1 mouse cellular context compared by ENCODE assay signal in the genomic region with DNA sequence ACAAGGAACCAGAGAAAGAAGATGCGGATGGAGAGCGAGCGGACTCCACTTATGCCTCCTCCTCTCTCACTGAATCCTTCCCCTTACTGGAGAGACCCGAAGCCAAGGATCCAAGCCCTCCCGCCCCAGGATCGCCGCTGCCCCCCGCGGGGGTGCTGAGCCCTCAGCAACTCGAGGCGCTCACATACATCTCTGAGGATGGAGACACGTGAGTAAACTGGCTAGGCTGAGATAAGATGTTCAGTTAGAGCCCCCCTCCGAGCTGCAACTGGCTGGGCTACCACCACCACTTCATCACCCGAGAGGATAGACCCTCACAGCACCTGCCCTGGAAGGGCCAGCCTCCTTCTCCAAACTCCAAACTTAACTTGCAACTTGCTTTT.
TF ChIP-seq lines count a peak whose summit lies in the region.

No protein-coding gene starts in this region.

TF ChIP-seq in MEL, 35 proteins besides CTCF, POLR2A, EP300 and RAD21 (continued from another document):
- TF ChIP-seq GATA1 (IDR thresholded peaks at IDR 0.05; ENCODE audit: low read depth, low read length) = 0 out of 2 replicates have a peak, but pooled peaks have one; percentile 6
- peak; percentile 69; the same call in 1 of the 2 replicates for TF ChIP-seq MAZ (IDR thresholded peaks at IDR 0.05; ENCODE audit: low read depth, low read length)
- TF ChIP-seq TCF12 (IDR thresholded peaks at IDR 0.05; ENCODE audit: low read depth, low read length) = 0 out of 2 replicates have a peak, but pooled peaks have one; percentile 11
- 0 out of 2 replicates have a peak, but pooled peaks have one; percentile 51 for TF ChIP-seq MXI1 (IDR thresholded peaks at IDR 0.05; ENCODE audit: low read depth, low read length)
- no peak for TF ChIP-seq KAT2A (conservative IDR thresholded peaks at IDR 0.05; ENCODE audit: low read depth, low read length)
- TF ChIP-seq BHLHE40 (IDR thresholded peaks at IDR 0.05; ENCODE audit: borderline replicate concordance, low read depth, low read length) = peak; percentile 90
- TF ChIP-seq ETS1 (IDR thresholded peaks at IDR 0.05; ENCODE audit: low read depth, low read length) = 0 out of 2 replicates have a peak, but pooled peaks have one; percentile 12
- TF ChIP-seq ZC3H11A (IDR thresholded peaks at IDR 0.05; ENCODE audit: low read depth, low read length) = no peak
- TF ChIP-seq E2F4 (IDR thresholded peaks at IDR 0.05; ENCODE audit: borderline replicate concordance, low read depth, low read length) = no peak
- TF ChIP-seq UBTF (IDR thresholded peaks at IDR 0.05; ENCODE audit: borderline replicate concordance, insufficient read depth, low read depth, low read length) = no peak
- TF ChIP-seq POLR2AphosphoS2 (IDR thresholded peaks at IDR 0.05; ENCODE audit: low read length) = no peak
- no peak for TF ChIP-seq SMC3 (IDR thresholded peaks at IDR 0.05; ENCODE audit: low read depth, low read length)
- TF ChIP-seq ZKSCAN1 (IDR thresholded peaks at IDR 0.05; ENCODE audit: low read depth, low read length) = no peak
- no peak for TF ChIP-seq CHD2 (IDR thresholded peaks at IDR 0.05; ENCODE audit: low read length)
- no peak for TF ChIP-seq ELF1 (IDR thresholded peaks at IDR 0.05; ENCODE audit: low read depth, low read length)
- TF ChIP-seq USF2 (IDR thresholded peaks at IDR 0.05; ENCODE audit: borderline replicate concordance in 1 of 2, insufficient read depth in 1 of 2, low read depth in 1 of 2, low read length in 2 of 2) = no peak
- no peak for TF ChIP-seq RCOR1 (IDR thresholded peaks at IDR 0.05; ENCODE audit: low read depth, low read length)
- TF ChIP-seq SIN3A (IDR thresholded peaks at IDR 0.05; ENCODE audit: low read length) = no peak
- no peak for TF ChIP-seq TBP (IDR thresholded peaks at IDR 0.05; ENCODE audit: low read depth, low read length)
- no peak for TF ChIP-seq MAFK (IDR thresholded peaks at IDR 0.05; ENCODE audit: borderline replicate concordance, low read depth, low read length)
- TF ChIP-seq MYC (IDR thresholded peaks at IDR 0.05; ENCODE audit: low read depth, low read length) = no peak
- no peak for TF ChIP-seq CHD1 (IDR thresholded peaks at IDR 0.05; ENCODE audit: low read depth, low read length)
- TF ChIP-seq POLR2AphosphoS5 (IDR thresholded peaks at IDR 0.05; ENCODE audit: borderline replicate concordance, low read depth, low read length) = no peak
- TF ChIP-seq MYB (IDR thresholded peaks at IDR 0.05; ENCODE audit: low read depth, low read length) = peak; percentile 46; the same call in 1 of the 2 replicates
- TF ChIP-seq JUND (IDR thresholded peaks at IDR 0.05; ENCODE audit: low read depth, low read length) = no peak
- peak; percentile 63 for TF ChIP-seq USF1 (IDR thresholded peaks at IDR 0.05; ENCODE audit: low read depth, low read length)
- TF ChIP-seq TAL1 (IDR thresholded peaks at IDR 0.05; ENCODE audit: low read length) = no peak
- TF ChIP-seq NELFE (IDR thresholded peaks at IDR 0.05; ENCODE audit: low read depth, low read length) = no peak
- no peak for TF ChIP-seq MEF2A (IDR thresholded peaks at IDR 0.05; ENCODE audit: extremely low read depth, insufficient replicate concordance, low read depth, low read length, poor library complexity, severe bottlenecking)
- TF ChIP-seq ZNF384 (IDR thresholded peaks at IDR 0.05; ENCODE audit: low read depth, low read length) = no peak
- TF ChIP-seq MAX (IDR thresholded peaks at IDR 0.05; ENCODE audit: low read length) = peak; percentile 62
- TF ChIP-seq HCFC1 (IDR thresholded peaks at IDR 0.05; ENCODE audit: low read depth, low read length) = no peak
- TF ChIP-seq GABPA (IDR thresholded peaks at IDR 0.05; ENCODE audit: low read depth, low read length) = no peak
- no peak for TF ChIP-seq ZMIZ1 (IDR thresholded peaks at IDR 0.05; ENCODE audit: low read depth, low read length)
